Mouse (Mus musculus) forebrain, embryonic 10.5 days (tissue): Measurements from ENCODE around the gene Ankrd13c. TPM values are rescaled to one million over a fixed set of nuclear protein-coding genes. Genes with fewer than 3 reads are reported as not detected.

Experiments
- DNase-seq: peaks from one replicate; pipeline ENCODE4 v3.0.0-alpha.2; 2017; ENCODE audit warnings: low spot score; ENCODE audit errors: extremely low spot score
- H3K27ac ChIP-seq: fragments of 300-500 bp; sonication (generic); 2 replicates; pipeline ENCODE4 v1.5.1; 2016; ENCODE audit warnings: mild to moderate bottlenecking
- H3K27me3 ChIP-seq: fragments of 300-500 bp; sonication (generic); 2 replicates; pipeline ENCODE4 v1.6.1; 2016; ENCODE audit warnings: mild to moderate bottlenecking; ENCODE audit not compliant: poor library complexity, severe bottlenecking
- H3K36me3 ChIP-seq: fragments of 300-500 bp; sonication (generic); replicated peaks from 2 replicates; pipeline ENCODE4 v1.6.1; 2016; ENCODE audit warnings: mild to moderate bottlenecking, moderate library complexity
- H3K4me1 ChIP-seq: fragments of 300-500 bp; sonication (generic); 2 replicates; pipeline ENCODE4 v1.6.1; 2016
- H3K4me3 ChIP-seq: fragments of 300-500 bp; sonication (generic); 2 replicates; pipeline ENCODE4 v1.5.1; 2016; ENCODE audit warnings: mild to moderate bottlenecking, moderate library complexity
- H3K9me3 ChIP-seq: fragments of 300-500 bp; sonication (generic); 2 replicates; pipeline ENCODE4 v1.6.1; 2016; ENCODE audit warnings: mild to moderate bottlenecking, moderate library complexity
- WGBS: fragments of 180-500 bp; shearing (Covaris S2); methylation state at CpG from one replicate; pipeline ENCODE4 v1.1.7; 2016; 5-methylcytosine and 5-hydroxymethylcytosine counted together
- polyA plus RNA-seq: library from polyadenylated mRNA; unstranded; fragments of >200 nt; fragmentation: Nextera tagmentation; extraction: Ambion mirVana; gene quantifications from 2 replicates; pipeline ENCODE4 v1.2.1, GENCODE M21; 2016

Gene Ankrd13c
- polyA plus RNA-seq, 1 experiment from 2014 or later = 18.1 TPM

- Histone ChIP-seq H3K4me3 (no peak overlapping the region), H3K36me3 (peaks cover 28% of the 10 kb centered on the region), H3K9me3 (no peaks in the 10 kb centered on the region), H3K4me1 (no peaks in the 10 kb centered on the region), H3K27me3 (no peaks in the 10 kb centered on the region), H3K27ac (no peak overlapping the region)
- 99% methylated on average over 2 of the region's 2 CpGs for WGBS
- no peak for DNase-seq
Measured at GRCm38 (mm10) chr3:157973236-157973635, 26.2 kb downstream of the Ankrd13c start.

GRCm38 (mm10) chr3:157979619-157980018 is 32.6 kb downstream of the Ankrd13c start:
- no peak for DNase-seq
- H3K4me1 ChIP-seq = no peaks in the 10 kb centered on the region
- H3K27ac ChIP-seq = no peak overlapping the region
- H3K9me3 ChIP-seq = no peaks in the 10 kb centered on the region
- H3K4me3 ChIP-seq = no peak overlapping the region
- no peaks in the 10 kb centered on the region for H3K27me3 ChIP-seq
- peaks cover 27% of the 10 kb centered on the region for H3K36me3 ChIP-seq

- Histone ChIP-seq H3K9me3 (no peaks in the 10 kb centered on the region), H3K4me1 (no peaks in the 10 kb centered on the region), H3K36me3 (peaks cover 48% of the 10 kb centered on the region), H3K27ac (no peak overlapping the region), H3K4me3 (no peak overlapping the region), H3K27me3 (no peaks in the 10 kb centered on the region)
- DNase-seq = no peak
Measured at GRCm38 (mm10) chr3:157993322-157993721, 46.3 kb downstream of the Ankrd13c start.

- Histone ChIP-seq H3K9me3 (no peaks in the 10 kb centered on the region), H3K27me3 (no peaks in the 10 kb centered on the region), H3K36me3 (peaks cover 28% of the 10 kb centered on the region), H3K27ac (no peak overlapping the region), H3K4me1 (no peaks in the 10 kb centered on the region), H3K4me3 (no peak overlapping the region)
- DNase-seq = no peak
- WGBS = 100% methylated on average over 2 of the region's 2 CpGs
Measured at GRCm38 (mm10) chr3:157995726-157996125, 48.7 kb downstream of the Ankrd13c start.

- H3K27ac ChIP-seq = no peak overlapping the region
- H3K4me1 ChIP-seq = no peaks in the 10 kb centered on the region
- 70% methylated on average over 1 of the region's 1 CpGs for WGBS
- no peak overlapping the region for H3K4me3 ChIP-seq
- DNase-seq = no peak
- no peaks in the 10 kb centered on the region for H3K9me3 ChIP-seq
- H3K36me3 ChIP-seq = peaks cover 43% of the 10 kb centered on the region
- H3K27me3 ChIP-seq = no peaks in the 10 kb centered on the region
Measured at GRCm38 (mm10) chr3:157998742-157999369, 51.8 kb downstream of the Ankrd13c start.

GRCm38 (mm10) chr3:158008647-158009046 is 61.6 kb downstream of the Ankrd13c start:
- 90% methylated on average over 1 of the region's 1 CpGs for WGBS
- Histone ChIP-seq H3K27ac (no peak overlapping the region), H3K4me1 (no peaks in the 10 kb centered on the region), H3K27me3 (no peaks in the 10 kb centered on the region), H3K36me3 (peaks cover 74% of the 10 kb centered on the region), H3K9me3 (no peaks in the 10 kb centered on the region), H3K4me3 (no peak overlapping the region)
- no peak for DNase-seq

- Histone ChIP-seq H3K4me1 (no peaks in the 10 kb centered on the region), H3K9me3 (no peaks in the 10 kb centered on the region), H3K27me3 (no peaks in the 10 kb centered on the region), H3K36me3 (peaks cover 74% of the 10 kb centered on the region), H3K27ac (no peak overlapping the region), H3K4me3 (no peak overlapping the region)
- no peak for DNase-seq
- WGBS = 55% methylated on average over 1 of the region's 1 CpGs
Measured at GRCm38 (mm10) chr3:158009762-158010320, 62.8 kb downstream of the Ankrd13c start.

GRCm38 (mm10) chr3:158031371-158031925 is 84.4 kb downstream of the Ankrd13c start:
- Histone ChIP-seq H3K9me3 (no peaks in the 10 kb centered on the region), H3K36me3 (peaks cover 37% of the 10 kb centered on the region), H3K4me1 (peaks cover 31% of the 10 kb centered on the region), H3K27me3 (no peaks in the 10 kb centered on the region), H3K27ac (peak overlapping the region; percentile 98), H3K4me3 (peak overlapping the region; percentile 92)
- under 1% methylated on average over 61 of the region's 61 CpGs for WGBS
- peak; percentile 91 for DNase-seq

GRCm38 (mm10) chr3:158032106-158032505 is 85.1 kb downstream of the Ankrd13c start:
- Histone ChIP-seq H3K9me3 (no peaks in the 10 kb centered on the region), H3K27ac (peak overlapping the region; percentile 98), H3K4me3 (peak overlapping the region; percentile 92), H3K4me1 (peaks cover 33% of the 10 kb centered on the region), H3K27me3 (no peaks in the 10 kb centered on the region), H3K36me3 (peaks cover 30% of the 10 kb centered on the region)
- WGBS = 13% methylated on average over 4 of the region's 4 CpGs
- DNase-seq = no peak

- no peaks in the 10 kb centered on the region for H3K9me3 ChIP-seq
- H3K36me3 ChIP-seq = 0 out of 2 replicates have a peak, but pooled peaks cover 8% of the 10 kb centered on the region
- peak overlapping the region; percentile 77 for H3K4me3 ChIP-seq
- H3K4me1 ChIP-seq = peaks cover 33% of the 10 kb centered on the region
- H3K27ac ChIP-seq = peak overlapping the region; percentile 95
- no peak for DNase-seq
- 3% methylated on average over 11 of the region's 11 CpGs for WGBS
- no peaks in the 10 kb centered on the region for H3K27me3 ChIP-seq
Measured at GRCm38 (mm10) chr3:158035866-158036265, 88.8 kb downstream of the Ankrd13c start.

GRCm38 (mm10) chr3:158036329-158036988 is 89.4 kb downstream of the Ankrd13c start, which contains the start of the genes Srsf11 and Lrrc40:
Gene Srsf11 (minus strand): TSS chr3:158036639.
Gene Lrrc40 (plus strand): TSS chr3:158036662.
- Histone ChIP-seq H3K36me3 (0 out of 2 replicates have a peak, but pooled peaks cover 8% of the 10 kb centered on the region), H3K4me3 (peak within 1 kb of the TSS; percentile 77), H3K4me1 (peaks cover 33% of the 10 kb centered on the region), H3K9me3 (no peaks in the 10 kb centered on the region), H3K27ac (peak within 1 kb of the TSS; percentile 95), H3K27me3 (no peaks in the 10 kb centered on the region)
- peak; percentile 93 for DNase-seq
- WGBS = under 1% methylated on average over 55 of the region's 55 CpGs

GRCm38 (mm10) chr3:158038106-158038505 is 91.1 kb downstream of the Ankrd13c start:
- Histone ChIP-seq H3K36me3 (0 out of 2 replicates have a peak, but pooled peaks cover 8% of the 10 kb centered on the region), H3K27me3 (no peaks in the 10 kb centered on the region), H3K4me1 (peaks cover 22% of the 10 kb centered on the region), H3K27ac (no peak overlapping the region), H3K4me3 (peak overlapping the region; percentile 77; the same call in 1 of the 2 replicates), H3K9me3 (no peaks in the 10 kb centered on the region)
- no peak for DNase-seq
- 94% methylated on average over 3 of the region's 3 CpGs for WGBS

- Histone ChIP-seq H3K27ac (no peak overlapping the region), H3K9me3 (no peaks in the 10 kb centered on the region), H3K4me1 (peaks cover 11% of the 10 kb centered on the region), H3K27me3 (no peaks in the 10 kb centered on the region), H3K36me3 (peaks cover 11% of the 10 kb centered on the region), H3K4me3 (no peak overlapping the region)
- DNase-seq = no peak
- WGBS = 90% methylated on average over 2 of the region's 2 CpGs
Measured at GRCm38 (mm10) chr3:158040755-158041154, 93.7 kb downstream of the Ankrd13c start.
